Mouse (Mus musculus) heart, postnatal 14 days (tissue): ENCODE data around the gene Mzt1. TPM values are rescaled to one million over a fixed set of nuclear protein-coding genes. Genes with fewer than 3 reads are reported as not detected.
"Not testable (repeated sequence)": the region's sequence is repeated elsewhere in the genome, so short reads cannot be mapped to it uniquely, and the experiment has no call there.

Source experiments
- DNase-seq, 2 experiments: peaks; one replicate each; pipeline ENCODE4 v3.0.0; 2021 to 2022
- intact Hi-C: fragments of 180-260 bp; cut with DNase I; formaldehyde crosslinking; loops from one replicate; pipeline ENCODE4 v1.15.1; 2025
- long read RNA-seq, 2 experiments: library from polyadenylated mRNA; stranded (forward); transcript quantifications; one replicate each; pipeline ENCODE4 v2.0.0; 2021
- total RNA-seq, 2 experiments: library from RNA; stranded (reverse); gene quantifications; 2 replicates each; pipeline ENCODE4 v1.2.3; 2021

The Mzt1 gene
- total RNA-seq = 10 to 100 TPM; 31.9 to 32.1 TPM
- long read RNA-seq, experiment 1, transcript Mzt1-201 (3 exons, 2,240 nt) = major isoform, 68 of 71 reads
- long read RNA-seq, experiment 1, partial matches to known transcripts = 0 of 71 reads
- long read RNA-seq, experiment 1, other reads (novel, unspliced or antisense) = 0 of 71 reads
- long read RNA-seq, experiment 2, transcript Mzt1-201 (3 exons, 2,240 nt) = major isoform, 56 of 56 reads
- long read RNA-seq, experiment 2, partial matches to known transcripts = 0 of 56 reads
- long read RNA-seq, experiment 2, other reads (novel, unspliced or antisense) = 0 of 56 reads

GRCm38 (mm10) chr14:99046031-99046781 is at the start of gene Mzt1, which contains the start of gene Bora:
TSS of gene Mzt1 (minus strand) at chr14:99046134.
TSS of gene Bora (plus strand) at chr14:99046222.
- peak; percentile 89 to 92 for DNase-seq
- intact Hi-C loops = no loop called here

- intact Hi-C loops = no loop called here
- DNase-seq = no peak
Observed at GRCm38 (mm10) chr14:99088947-99089346, 43.0 kb upstream of the Mzt1 start.

DNA sequence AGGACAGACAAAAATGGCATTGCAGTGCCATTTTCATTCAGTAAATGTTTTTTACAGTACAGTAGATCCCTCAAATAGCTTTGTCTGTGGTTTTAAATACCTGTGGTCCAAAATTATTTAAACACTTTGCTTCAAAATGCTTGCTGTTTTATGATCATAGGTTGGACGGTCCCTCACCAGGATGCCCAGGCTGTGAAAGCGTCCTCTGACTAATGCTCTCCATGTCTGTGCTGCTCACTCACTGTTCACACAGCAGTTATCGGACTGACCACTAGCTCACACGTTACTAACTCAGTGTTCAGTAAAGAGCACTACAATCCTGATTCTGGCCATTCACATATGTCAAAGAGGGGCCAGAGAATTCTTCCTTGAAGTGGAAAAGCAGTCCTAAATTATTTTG is 25.2 kb upstream of the Mzt1 start:
- intact Hi-C loops = no loop called here
- DNase-seq = no peak

- intact Hi-C loops = no loop called here
- DNase-seq = no peak
Observed at GRCm38 (mm10) chr14:99063091-99063490, 17.2 kb upstream of the Mzt1 start.

DNA sequence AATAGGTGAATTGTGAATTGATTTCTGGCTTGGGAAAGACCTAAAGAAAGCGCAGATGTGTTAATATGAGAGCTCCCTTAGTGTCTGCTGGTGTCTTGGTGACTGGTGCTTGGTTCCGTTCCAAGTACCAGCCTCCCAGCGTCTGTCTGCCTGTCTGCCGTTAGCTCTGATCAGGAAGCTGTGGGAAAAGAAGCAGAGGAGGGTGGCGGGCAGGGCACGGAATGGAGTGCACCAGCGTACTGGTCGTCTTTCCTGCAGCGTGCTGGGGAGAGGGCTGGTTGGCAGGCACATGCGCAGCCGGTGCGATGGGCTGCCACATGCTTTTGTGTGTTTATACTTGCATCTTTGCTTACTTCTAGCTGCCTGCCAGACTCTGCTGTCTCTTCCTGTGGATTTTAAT is 14.7 kb upstream of the Mzt1 start:
- DNase-seq = no peak
- intact Hi-C loops = no loop called here

DNA sequence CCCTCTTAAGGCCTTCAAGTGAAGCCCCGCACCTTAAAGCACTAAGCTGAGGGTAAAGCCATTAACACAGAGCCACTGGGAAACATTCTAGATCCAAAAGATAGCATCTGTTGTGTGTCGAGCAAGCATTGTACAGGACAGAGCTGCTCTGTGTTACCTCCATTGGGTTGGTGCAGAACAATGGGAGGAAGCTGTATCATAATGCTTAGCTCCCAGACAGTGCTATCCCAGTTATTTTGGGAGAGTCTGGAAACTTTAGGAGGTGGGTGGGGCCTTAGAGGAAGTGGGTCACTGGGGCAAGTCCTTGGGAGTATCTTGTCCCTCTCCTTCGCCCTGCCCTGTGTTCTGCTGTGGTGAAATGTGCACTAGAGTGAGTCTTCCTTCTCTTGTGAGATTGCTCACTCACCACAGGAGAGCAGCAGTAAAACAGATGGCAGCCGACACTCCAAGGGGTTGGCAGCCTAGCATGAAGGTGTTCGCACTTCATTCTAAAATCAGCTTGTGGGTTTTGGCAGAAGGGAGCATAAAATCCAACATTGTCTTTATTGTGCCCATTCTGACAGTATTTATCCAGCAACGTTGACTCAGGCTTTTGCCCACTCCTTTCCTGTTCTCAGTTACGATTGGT is 13.1 kb upstream of the Mzt1 start:
- DNase-seq = no peak

GRCm38 (mm10) chr14:99046782-99047181 is 848 bp upstream of the Mzt1 start:
- intact Hi-C loops = no loop called here
- DNase-seq = no peak

More for the DNA sequence above, 13.1 kb upstream of the Mzt1 start:
- intact Hi-C loops = no loop called here

- no peak for DNase-seq
- intact Hi-C loops = no loop called here
Observed at GRCm38 (mm10) chr14:99045378-99046030, 430 bp downstream of the Mzt1 start.

GRCm38 (mm10) chr14:99044718-99045117 is 1.2 kb downstream of the Mzt1 start:
- intact Hi-C loops = loop anchor here (5.0 kb wide), 1 partner anchor 53 kb away; the partner anchor contains the start of genes Dis3 and Pibf1
- no peak for DNase-seq

- DNase-seq = no peak
- intact Hi-C loops = loop anchor here (5.0 kb wide), 1 partner anchor 53 kb away; the partner anchor contains the start of genes Dis3 and Pibf1
Observed at GRCm38 (mm10) chr14:99044096-99044495, 1.8 kb downstream of the Mzt1 start.

DNA sequence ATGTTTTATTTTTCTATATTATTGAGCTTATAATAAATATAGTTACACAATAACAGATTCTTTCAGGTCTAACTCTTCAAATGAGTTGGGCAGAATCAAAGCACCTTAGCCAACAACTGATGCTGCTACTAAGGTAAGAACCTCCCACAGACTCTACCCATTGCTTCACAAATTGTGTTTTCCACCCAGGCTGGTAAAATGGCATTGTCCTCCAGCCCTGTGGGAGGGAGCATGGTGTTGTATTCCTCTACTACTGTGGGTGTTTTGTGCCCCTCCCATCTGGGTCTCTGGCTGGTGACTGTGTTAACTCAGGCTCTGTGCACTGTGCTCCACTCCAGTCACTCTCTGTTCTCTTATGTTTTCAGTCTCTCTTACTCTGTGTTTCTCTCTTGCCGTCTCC is 2.4 kb downstream of the Mzt1 start:
- no peak for DNase-seq
- intact Hi-C loops = loop anchor here (5.0 kb wide), 1 partner anchor 54 kb away; the partner anchor contains the start of genes Dis3 and Pibf1

- DNase-seq = no peak
- intact Hi-C loops = loop anchor here (5.0 kb wide), 1 partner anchor 56 kb away; the partner anchor contains the start of genes Dis3 and Pibf1
Observed at GRCm38 (mm10) chr14:99041416-99041815, 4.5 kb downstream of the Mzt1 start.

DNA sequence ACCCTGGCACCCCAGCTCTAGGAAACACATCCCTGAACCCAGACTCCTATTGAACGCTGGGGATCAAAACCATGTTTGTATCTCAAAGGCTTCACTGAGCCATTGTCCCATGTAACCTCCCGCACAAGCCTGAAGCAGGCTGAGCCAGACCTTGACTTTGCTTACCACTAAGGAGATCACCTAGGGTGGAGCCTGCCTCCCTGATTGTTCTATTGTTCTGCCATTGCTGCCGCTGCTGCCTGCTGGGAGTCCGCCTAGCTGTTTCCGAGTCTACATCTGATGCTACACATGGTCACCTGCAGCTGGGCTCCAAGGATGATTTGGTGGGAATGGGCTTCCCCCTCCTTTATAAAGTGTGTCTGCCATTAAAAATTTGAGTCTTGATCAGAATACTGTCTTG is 6.6 kb downstream of the Mzt1 start:
- DNase-seq, intact Hi-C loops: not testable (repeated sequence)

GRCm38 (mm10) chr14:99037703-99038102 is 8.2 kb downstream of the Mzt1 start:
- DNase-seq = no peak
- intact Hi-C loops = no loop called here

GRCm38 (mm10) chr14:99036039-99036438 is 9.9 kb downstream of the Mzt1 start:
- intact Hi-C loops = no loop called here
- no peak for DNase-seq

GRCm38 (mm10) chr14:99034851-99035250 is 11.1 kb downstream of the Mzt1 start:
- DNase-seq, intact Hi-C loops: not testable (repeated sequence)

- intact Hi-C loops = no loop called here
- DNase-seq = no peak
Observed at GRCm38 (mm10) chr14:99032596-99032995, 13.3 kb downstream of the Mzt1 start.

GRCm38 (mm10) chr14:99031337-99031873 is 14.5 kb downstream of the Mzt1 start:
- intact Hi-C loops = no loop called here
- no peak for DNase-seq

GRCm38 (mm10) chr14:99029987-99030386 is 15.9 kb downstream of the Mzt1 start:
- intact Hi-C loops = loop anchor here (10.0 kb wide), 1 partner anchor 1445 kb away; no protein-coding TSS in a partner anchor

More at GRCm38 (mm10) chr14:99029987-99030386, 15.9 kb downstream of the Mzt1 start:
- DNase-seq = no peak
